Mouse (Mus musculus) spleen, postnatal 10 days (tissue): ENCODE results near the gene Hcrt.

ENCODE experiments used
- DNase-seq, 2 experiments: peaks; one replicate each; pipeline ENCODE4 v3.0.0; 2021 to 2022; ENCODE audit warnings: low spot score in 2 of 2

Gene Hcrt

GRCm38 (mm10) chr11:100767871-100768270 is 5.1 kb upstream of the Hcrt start:
- no peak for DNase-seq

- no peak for DNase-seq
These were observed 4.0 kb upstream of the Hcrt start for GRCm38 (mm10) chr11:100766726-100767125.

GRCm38 (mm10) chr11:100761547-100762045 is 1.1 kb downstream of the Hcrt start:
- peak; percentile 74 to 87 for DNase-seq

- peak; percentile 46 to 80 for DNase-seq
These were observed 3.0 kb downstream of the Hcrt start, which contains the start of gene Kcnh4 for GRCm38 (mm10) chr11:100759611-100760233. Gene Kcnh4 (minus strand): TSS chr11:100759942.

GRCm38 (mm10) chr11:100758707-100759610 is 3.8 kb downstream of the Hcrt start:
- DNase-seq, result peak; percentile 42 to 68

GRCm38 (mm10) chr11:100757566-100757965 is 5.2 kb downstream of the Hcrt start:
- no peak for DNase-seq

GRCm38 (mm10) chr11:100756476-100756875 is 6.3 kb downstream of the Hcrt start:
- no peak for DNase-seq

GRCm38 (mm10) chr11:100754693-100755057 is 8.1 kb downstream of the Hcrt start:
- no peak for DNase-seq

- DNase-seq, result no peak
These were observed 8.6 kb downstream of the Hcrt start for GRCm38 (mm10) chr11:100754021-100754692.

- DNase-seq, result no peak
These were observed 10.4 kb downstream of the Hcrt start for GRCm38 (mm10) chr11:100752294-100752693.

- no peak for DNase-seq
These were observed 12.6 kb downstream of the Hcrt start for GRCm38 (mm10) chr11:100750127-100750526.

GRCm38 (mm10) chr11:100749469-100749868 is 13.3 kb downstream of the Hcrt start:
- DNase-seq, result no peak

- no peak for DNase-seq
These were observed 14.1 kb downstream of the Hcrt start for GRCm38 (mm10) chr11:100748620-100749019.

- no peak for DNase-seq
These were observed 15.6 kb downstream of the Hcrt start for GRCm38 (mm10) chr11:100747114-100747513.

GRCm38 (mm10) chr11:100746546-100746945 is 16.2 kb downstream of the Hcrt start:
- DNase-seq, result no peak

GRCm38 (mm10) chr11:100745085-100745484 is 17.6 kb downstream of the Hcrt start:
- peak in 1 of 2 experiments; percentile 69 for DNase-seq

GRCm38 (mm10) chr11:100741348-100741747 is 21.4 kb downstream of the Hcrt start:
- DNase-seq, result no peak

- peak in 1 of 2 experiments; percentile 45 for DNase-seq
These were observed 24.0 kb downstream of the Hcrt start for GRCm38 (mm10) chr11:100738749-100739148.

- DNase-seq, result peak; percentile 95 to 99
These were observed 24.6 kb downstream of the Hcrt start, which contains the start of gene Rab5c for GRCm38 (mm10) chr11:100738066-100738604. Gene Rab5c (minus strand): TSS chr11:100738215.

GRCm38 (mm10) chr11:100737105-100737733 is 25.5 kb downstream of the Hcrt start:
- DNase-seq, result peak; percentile 44 to 48

- no peak for DNase-seq
These were observed 26.0 kb downstream of the Hcrt start for GRCm38 (mm10) chr11:100736746-100737080.
